Mouse (Mus musculus) midbrain, embryonic 14.5 days (tissue): ENCODE measurements at regions not wholly inside any gene's neighbourhood (a gene's known extent, or its start where the extent isn't known, plus 50 kb on each side); places are given as distances from the start of the nearest gene placed in this dataset.

Experiments used
- ATAC-seq: fragments of 200-750 bp; cut with Nextera tagmentation; 2 replicates; pipeline ENCODE4 v1.8.0; 2017; ENCODE audit warnings: moderate number of reproducible peaks, moderate library complexity; ENCODE audit not compliant: low FRiP score, low TSS enrichment
- DNase-seq: peaks from one replicate; pipeline ENCODE4 v3.0.0-alpha.2; 2015
- H3K27ac ChIP-seq: fragments of 300-500 bp; sonication (generic); replicated peaks from 2 replicates; pipeline ENCODE4 v1.5.1; 2014; ENCODE audit warnings: mild to moderate bottlenecking, low read depth, low read length, moderate library complexity
- H3K27me3 ChIP-seq: fragments of 300-500 bp; sonication (generic); 2 replicates; pipeline ENCODE4 v1.6.1; 2014; ENCODE audit warnings: low read length, control low read depth, mixed read lengths; ENCODE audit not compliant: control insufficient read depth, insufficient read depth
- H3K36me3 ChIP-seq: fragments of 300-500 bp; sonication (generic); 2 replicates; pipeline ENCODE4 v1.6.1; 2014; ENCODE audit warnings: low read length, control low read depth; ENCODE audit not compliant: control insufficient read depth, insufficient read depth
- H3K4me1 ChIP-seq: fragments of 300-500 bp; sonication (generic); 2 replicates; pipeline ENCODE4 v1.6.1; 2014; ENCODE audit warnings: mild to moderate bottlenecking, antibody characterized with exemption, low read length, control low read depth; ENCODE audit not compliant: control insufficient read depth, insufficient read depth
- H3K4me2 ChIP-seq: fragments of 300-500 bp; sonication (generic); 2 replicates; pipeline ENCODE4 v1.6.1; 2014; ENCODE audit warnings: mild to moderate bottlenecking, low read length, moderate library complexity
- H3K4me3 ChIP-seq: fragments of 300-500 bp; sonication (generic); replicated peaks from 2 replicates; pipeline ENCODE4 v1.5.1; 2014; ENCODE audit warnings: low read depth, low read length
- H3K9ac ChIP-seq: fragments of 300-500 bp; sonication (generic); replicated peaks from 2 replicates; pipeline ENCODE4 v1.6.1; 2014; ENCODE audit warnings: mild to moderate bottlenecking, low read length, moderate library complexity
- H3K9me3 ChIP-seq: fragments of 300-500 bp; sonication (generic); 2 replicates; pipeline ENCODE4 v1.6.1; 2016; ENCODE audit warnings: low read length, control low read depth, mixed read lengths; ENCODE audit not compliant: control insufficient read depth
- WGBS: fragments of 180-500 bp; shearing (Covaris S2); extraction: QIAGEN DNeasy Blood & Tissue Kit; methylation state at CpG from one replicate; pipeline ENCODE4 v1.1.7; 2014; 5-methylcytosine and 5-hydroxymethylcytosine counted together

DNA sequence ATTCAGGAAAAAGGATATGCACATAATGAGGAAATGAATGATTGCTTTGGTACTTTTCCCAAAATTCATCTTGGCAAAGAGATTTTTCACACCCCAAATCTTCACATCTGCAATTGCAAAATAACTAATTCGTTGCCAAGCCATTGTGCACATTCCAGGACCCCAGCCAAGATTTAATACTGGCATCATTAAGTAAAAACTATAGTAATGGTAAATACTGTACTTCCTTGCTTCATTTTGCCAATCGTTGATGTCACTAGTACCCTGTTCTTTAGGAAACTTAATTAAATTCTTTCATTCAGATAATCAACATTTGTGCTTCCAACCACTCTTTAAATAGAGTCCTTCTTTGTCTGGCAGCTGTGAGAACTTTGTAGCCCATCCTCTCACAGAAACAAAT lies 303.6 kb downstream of the Arl4a start:
- Histone ChIP-seq H3K27me3 (no peaks in the 10 kb centered on the region), H3K27ac (no peak overlapping the region), H3K4me2 (no peak overlapping the region), H3K9me3 (no peaks in the 10 kb centered on the region), H3K4me1 (peaks cover 14% of the 10 kb centered on the region), H3K36me3 (no peaks in the 10 kb centered on the region), H3K9ac (no peak overlapping the region), H3K4me3 (no peak overlapping the region)
- WGBS = 69% methylated on average over 2 of the region's 2 CpGs
- no peak for ATAC-seq
- DNase-seq = no peak

DNA sequence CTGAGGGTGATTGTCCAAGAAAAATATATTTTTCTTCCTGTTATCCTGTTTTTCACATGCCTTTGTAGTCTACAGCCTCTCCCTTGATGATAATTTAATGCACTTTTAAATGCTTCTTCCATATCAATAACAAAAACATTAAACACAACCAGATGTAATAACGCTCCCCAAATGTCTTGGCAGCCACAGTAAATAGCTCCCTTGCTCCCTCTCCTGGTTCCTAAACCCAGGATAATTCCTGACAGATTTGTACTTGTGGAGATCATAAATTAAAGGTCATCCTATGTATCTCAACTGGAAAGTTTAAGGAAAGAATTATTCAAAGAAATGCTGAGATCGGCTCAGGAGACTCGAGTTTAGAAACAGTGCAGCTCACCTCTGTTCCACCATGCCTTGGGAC lies 306.6 kb downstream of the Arl4a start:
- peaks cover 7% of the 10 kb centered on the region; the same call in 1 of the 2 replicates for H3K4me1 ChIP-seq
- H3K4me2 ChIP-seq = no peak overlapping the region
- ATAC-seq = no peak
- H3K9ac ChIP-seq = no peak overlapping the region
- H3K4me3 ChIP-seq = no peak overlapping the region
- DNase-seq = peak; percentile 42
- WGBS = 81% methylated on average over 3 of the region's 3 CpGs
- H3K27me3 ChIP-seq = no peaks in the 10 kb centered on the region
- no peaks in the 10 kb centered on the region for H3K36me3 ChIP-seq
- H3K9me3 ChIP-seq = no peaks in the 10 kb centered on the region
- H3K27ac ChIP-seq = no peak overlapping the region

DNA sequence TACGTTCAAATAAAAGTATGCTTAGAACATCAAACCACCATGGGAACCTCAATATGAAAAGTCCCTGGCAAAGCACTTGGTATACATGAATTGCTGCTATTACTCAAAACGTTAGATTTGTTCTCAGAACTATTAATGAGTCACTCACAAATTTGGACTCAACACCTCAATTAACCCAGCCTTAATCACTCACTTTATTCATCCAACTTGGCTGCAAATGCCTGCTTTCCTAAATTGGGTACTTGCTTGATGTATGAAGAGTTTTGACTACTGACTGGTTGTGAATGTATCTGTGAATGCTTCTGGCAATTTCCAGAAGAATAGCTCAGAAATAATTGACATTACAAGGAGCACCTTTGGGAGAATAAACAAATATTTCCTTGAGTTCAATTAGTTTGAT lies 308.6 kb downstream of the Arl4a start:
- 85% methylated on average over 2 of the region's 2 CpGs for WGBS
- ATAC-seq (no peak), DNase-seq (no peak)
- Histone ChIP-seq H3K4me1 (no peaks in the 10 kb centered on the region), H3K4me3 (no peak overlapping the region), H3K9ac (no peak overlapping the region), H3K9me3 (no peaks in the 10 kb centered on the region), H3K27ac (no peak overlapping the region), H3K36me3 (no peaks in the 10 kb centered on the region), H3K27me3 (no peaks in the 10 kb centered on the region), H3K4me2 (no peak overlapping the region)

DNA sequence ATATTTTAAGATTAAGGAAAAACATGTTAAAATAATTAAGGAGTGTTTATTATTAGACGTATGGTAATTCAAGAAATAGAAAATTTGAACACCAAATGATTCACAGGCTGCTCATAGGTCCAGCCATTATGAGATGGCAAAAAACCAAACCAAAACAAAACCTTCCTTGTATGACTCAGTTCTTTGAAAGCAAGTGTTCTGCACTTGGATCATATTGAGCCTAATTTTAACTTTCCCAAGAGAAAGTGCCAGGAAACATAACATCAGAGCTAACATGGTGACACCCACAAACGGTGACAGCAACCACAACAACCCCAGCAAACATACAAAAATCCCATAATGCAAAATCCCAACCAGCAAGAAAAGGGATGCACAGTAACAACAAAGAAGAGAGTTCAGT lies 313.7 kb downstream of the Arl4a start:
- Histone ChIP-seq H3K4me1 (no peaks in the 10 kb centered on the region), H3K4me3 (no peak overlapping the region), H3K4me2 (no peak overlapping the region), H3K9me3 (no peaks in the 10 kb centered on the region), H3K36me3 (no peaks in the 10 kb centered on the region), H3K27me3 (no peaks in the 10 kb centered on the region), H3K9ac (no peak overlapping the region), H3K27ac (no peak overlapping the region)
- no peak for ATAC-seq
- DNase-seq = no peak
- 96% methylated on average over 2 of the region's 2 CpGs for WGBS

GRCm38 (mm10) chr12:39715120-39715519 lies 322.7 kb downstream of the Arl4a start:
- H3K4me3 ChIP-seq = no peak overlapping the region
- WGBS = 13% methylated on average over 4 of the region's 4 CpGs
- H3K27ac ChIP-seq = peak overlapping the region; percentile 82
- H3K4me2 ChIP-seq = no peak overlapping the region; the same call in 1 of the 2 replicates
- peaks cover 15% of the 10 kb centered on the region for H3K4me1 ChIP-seq
- H3K9ac ChIP-seq = no peak overlapping the region
- no peaks in the 10 kb centered on the region for H3K27me3 ChIP-seq
- H3K9me3 ChIP-seq = no peaks in the 10 kb centered on the region
- no peaks in the 10 kb centered on the region for H3K36me3 ChIP-seq
- peak; percentile 86 for DNase-seq
- ATAC-seq = peak; percentile 57; the same call in 1 of the 2 replicates

DNA sequence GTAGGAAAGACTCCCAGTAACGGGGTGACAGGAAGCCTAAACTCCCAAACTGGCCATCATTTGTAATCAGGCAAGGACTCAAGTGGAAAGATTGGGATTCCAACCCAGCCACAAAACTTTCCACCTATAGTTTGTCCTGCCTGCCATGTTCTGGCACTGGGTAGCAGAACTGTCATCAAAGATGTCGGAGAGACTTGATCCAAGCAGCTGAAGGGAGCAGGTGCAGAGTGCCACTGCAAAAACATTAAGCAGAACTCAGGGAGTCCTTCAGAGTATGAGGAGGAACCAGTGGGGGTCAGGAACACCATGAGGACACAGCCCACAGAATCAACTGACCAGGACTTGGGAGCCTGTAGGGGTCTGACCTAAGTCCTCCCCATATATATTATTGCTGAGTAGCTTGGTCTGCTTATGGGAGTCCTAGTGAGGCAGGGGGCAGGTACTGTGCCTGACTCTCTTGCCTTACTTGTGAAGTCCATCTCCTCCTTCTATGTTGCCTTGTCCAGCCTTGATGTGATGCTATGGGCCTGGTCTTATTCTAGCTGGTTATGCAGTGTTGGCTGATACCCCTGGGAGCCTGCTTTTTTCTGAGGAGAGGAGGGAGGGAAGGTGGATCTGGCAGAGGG lies 323.5 kb downstream of the Arl4a start:
- H3K9me3 ChIP-seq = no peaks in the 10 kb centered on the region
- DNase-seq (no peak), ATAC-seq (peak; percentile 57; the same call in 1 of the 2 replicates)
- peak overlapping the region; percentile 10; the same call in 1 of the 2 replicates for H3K27ac ChIP-seq
- H3K36me3 ChIP-seq = no peaks in the 10 kb centered on the region
- peaks cover 15% of the 10 kb centered on the region for H3K4me1 ChIP-seq
- no peaks in the 10 kb centered on the region for H3K27me3 ChIP-seq
- WGBS = 93% methylated on average over 2 of the region's 2 CpGs
- H3K4me2 ChIP-seq = no peak overlapping the region
- H3K9ac ChIP-seq = no peak overlapping the region
- H3K4me3 ChIP-seq = no peak overlapping the region

GRCm38 (mm10) chr12:39711807-39712206 lies 326.0 kb downstream of the Arl4a start:
- Histone ChIP-seq H3K4me2 (no peak overlapping the region), H3K36me3 (no peaks in the 10 kb centered on the region), H3K9ac (no peak overlapping the region), H3K4me3 (no peak overlapping the region), H3K9me3 (no peaks in the 10 kb centered on the region), H3K4me1 (peaks cover 15% of the 10 kb centered on the region), H3K27me3 (no peaks in the 10 kb centered on the region), H3K27ac (no peak overlapping the region)
- ATAC-seq (no peak), DNase-seq (no peak)
- 89% methylated on average over 1 of the region's 1 CpGs for WGBS

DNA sequence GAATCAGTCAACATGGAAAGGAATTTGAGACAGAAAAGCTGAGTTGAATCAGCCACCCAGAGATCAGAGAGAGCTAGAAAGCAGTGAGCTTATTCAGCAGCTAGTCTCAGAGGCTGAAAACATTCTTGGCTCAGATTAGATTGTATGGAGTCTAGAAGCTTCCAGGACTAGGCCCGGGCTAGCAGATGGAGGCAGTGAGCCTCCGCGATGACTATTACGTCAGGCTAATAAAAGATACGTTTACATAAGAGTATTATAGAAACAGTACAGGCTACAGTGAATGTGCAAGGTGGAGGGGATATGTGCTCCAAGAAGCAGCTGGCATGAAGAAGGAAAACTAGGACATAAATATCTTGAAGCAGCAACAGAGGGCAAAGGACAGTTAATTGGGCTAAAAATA lies 328.0 kb downstream of the Arl4a start:
- H3K27ac ChIP-seq = no peak overlapping the region
- H3K9ac ChIP-seq = no peak overlapping the region
- DNase-seq (no peak), ATAC-seq (no peak)
- no peaks in the 10 kb centered on the region for H3K27me3 ChIP-seq
- peaks cover 8% of the 10 kb centered on the region for H3K4me1 ChIP-seq
- H3K4me2 ChIP-seq = no peak overlapping the region
- H3K36me3 ChIP-seq = no peaks in the 10 kb centered on the region
- no peak overlapping the region for H3K4me3 ChIP-seq
- 81% methylated on average over 5 of the region's 5 CpGs for WGBS
- H3K9me3 ChIP-seq = no peaks in the 10 kb centered on the region

DNA sequence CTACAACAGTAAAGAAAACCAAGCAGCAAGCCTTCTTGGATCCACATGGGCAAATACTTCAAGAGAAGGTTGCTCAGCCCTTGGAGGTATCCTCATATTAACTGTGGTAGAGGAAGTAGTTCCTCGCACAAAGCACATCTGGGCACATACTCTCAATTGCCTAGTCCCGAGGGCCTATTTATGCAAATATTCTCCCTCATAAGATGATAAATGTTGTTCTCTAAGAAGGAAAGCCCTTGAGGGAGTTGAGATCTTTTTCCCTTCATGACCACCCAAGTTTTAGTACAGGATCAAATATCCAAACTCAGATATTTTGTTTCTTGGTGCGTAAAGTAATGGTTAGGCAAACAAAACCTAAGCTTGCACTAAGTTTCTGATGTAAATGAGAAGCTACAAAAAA lies 340.6 kb downstream of the Arl4a start:
- H3K27me3 ChIP-seq = no peaks in the 10 kb centered on the region
- DNase-seq = no peak
- no peaks in the 10 kb centered on the region for H3K36me3 ChIP-seq
- H3K9ac ChIP-seq = no peak overlapping the region
- no peaks in the 10 kb centered on the region for H3K4me1 ChIP-seq
- no peak overlapping the region for H3K4me3 ChIP-seq
- H3K27ac ChIP-seq = no peak overlapping the region
- H3K4me2 ChIP-seq = no peak overlapping the region
- H3K9me3 ChIP-seq = no peaks in the 10 kb centered on the region
- ATAC-seq = no peak
- 80% methylated on average over 3 of the region's 3 CpGs for WGBS
